Mouse (Mus musculus) hindbrain, embryonic 11.5 days (tissue): ENCODE measurements around the gene Mrpl53. TPM values are rescaled to one million over a fixed set of nuclear protein-coding genes. Genes with fewer than 3 reads are reported as not detected.

Experiments
- ATAC-seq: fragments of 200-750 bp; cut with Nextera tagmentation; 2 replicates; pipeline ENCODE4 v1.8.0; 2017; ENCODE audit warnings: mild to moderate bottlenecking, moderate TSS enrichment, moderate library complexity; ENCODE audit not compliant: low FRiP score
- DNase-seq: peaks from one replicate; pipeline ENCODE4 v3.0.0-alpha.2; 2015; ENCODE audit warnings: low spot score
- H3K27ac ChIP-seq: fragments of 300-500 bp; sonication (generic); 2 replicates; pipeline ENCODE4 v1.5.1; 2014; ENCODE audit warnings: mild to moderate bottlenecking, low read depth, low read length
- H3K27me3 ChIP-seq: fragments of 300-500 bp; sonication (generic); 2 replicates; pipeline ENCODE4 v1.6.1; 2014; ENCODE audit warnings: mild to moderate bottlenecking, low read length, moderate library complexity, mixed read lengths; ENCODE audit not compliant: control insufficient read depth, insufficient read depth
- H3K36me3 ChIP-seq: fragments of 300-500 bp; sonication (generic); 2 replicates; pipeline ENCODE4 v1.6.1; 2014; ENCODE audit warnings: mild to moderate bottlenecking, low read length, moderate library complexity, mixed read lengths; ENCODE audit not compliant: control insufficient read depth, insufficient read depth
- H3K4me1 ChIP-seq: fragments of 300-500 bp; sonication (generic); replicated peaks from 2 replicates; pipeline ENCODE4 v1.6.1; 2014; ENCODE audit warnings: low read length, mixed read lengths; ENCODE audit not compliant: control insufficient read depth, insufficient read depth
- H3K4me2 ChIP-seq: fragments of 300-500 bp; sonication (generic); replicated peaks from 2 replicates; pipeline ENCODE4 v1.6.1; 2014; ENCODE audit warnings: mild to moderate bottlenecking, low read depth, low read length
- H3K4me3 ChIP-seq: fragments of 300-500 bp; sonication (generic); 2 replicates; pipeline ENCODE4 v1.5.1; 2014; ENCODE audit warnings: low read depth, low read length
- H3K9ac ChIP-seq: fragments of 300-500 bp; sonication (generic); 2 replicates; pipeline ENCODE4 v1.6.1; 2014; ENCODE audit warnings: low read depth, low read length
- H3K9me3 ChIP-seq: fragments of 300-500 bp; sonication (generic); 2 replicates; pipeline ENCODE4 v1.6.1; 2016; ENCODE audit warnings: low read length; ENCODE audit not compliant: control insufficient read depth
- WGBS: fragments of 180-500 bp; shearing (Covaris S2); extraction: QIAGEN DNeasy Blood & Tissue Kit; methylation state at CpG from one replicate; pipeline ENCODE4 v1.1.7; 2014; 5-methylcytosine and 5-hydroxymethylcytosine counted together
- polyA plus RNA-seq: library from polyadenylated mRNA; unstranded; fragments of >200 nt; fragmentation: Nextera tagmentation; extraction: Ambion mirVana; gene quantifications from 2 replicates; pipeline ENCODE4 v1.2.1, GENCODE M21; 2014

The Mrpl53 gene
- polyA plus RNA-seq = 127 TPM in 2 replicates

DNA sequence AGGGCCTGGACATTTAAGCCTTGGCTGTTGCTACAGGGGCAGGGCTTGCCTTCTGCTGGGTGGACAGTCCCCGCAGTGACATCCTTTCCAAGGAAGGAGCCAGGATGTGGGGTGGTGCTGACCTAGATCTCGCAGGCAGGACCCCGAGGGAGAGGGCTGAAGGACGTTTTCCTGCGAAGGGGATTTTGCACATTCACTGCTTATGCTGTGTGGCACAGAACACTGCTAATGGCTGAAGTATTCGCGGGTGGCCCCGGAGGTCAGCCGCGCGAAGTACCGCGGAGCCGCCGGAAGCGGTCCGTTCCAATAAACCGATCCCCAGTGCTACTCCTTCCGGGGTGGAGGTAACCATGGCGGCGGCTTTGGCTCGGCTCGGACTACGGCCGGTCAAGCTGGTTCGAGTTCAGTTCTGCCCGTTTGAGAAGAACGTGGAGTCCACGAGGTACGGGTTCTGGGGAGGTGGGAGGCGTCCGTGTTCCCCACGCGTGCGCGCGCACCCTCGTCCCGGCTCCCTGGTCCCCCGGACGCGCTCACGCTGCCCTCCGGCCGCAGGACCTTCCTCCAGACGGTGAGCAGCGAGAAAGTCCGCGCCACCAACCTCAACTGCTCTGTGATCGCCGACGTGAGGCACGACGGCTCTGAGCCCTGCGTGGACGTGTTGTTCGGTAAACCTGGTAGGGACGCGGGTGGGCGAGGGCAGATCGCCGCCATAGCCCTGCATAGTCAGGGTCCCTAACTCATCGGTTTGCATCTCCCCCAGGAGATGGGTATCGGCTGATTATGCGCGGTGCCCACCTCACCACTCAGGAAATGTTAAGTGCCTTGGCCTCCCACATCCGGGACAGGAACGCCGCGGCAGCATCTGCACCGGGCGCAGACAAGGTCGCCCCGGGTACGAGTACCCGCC is at the start of gene Mrpl53:
TSS of gene Mrpl53 (plus strand) at position 279 of the 907 bp plus-strand sequence.
- Histone ChIP-seq H3K4me3 (peak within 1 kb of the TSS; percentile 94), H3K27ac (peak within 1 kb of the TSS; percentile 74), H3K27me3 (no peaks in the 10 kb centered on the region), H3K36me3 (no peaks in the 10 kb centered on the region), H3K4me1 (peaks cover 5% of the 10 kb centered on the region; the same call in 1 of the 2 replicates), H3K9ac (peak within 1 kb of the TSS; percentile 90), H3K4me2 (peak within 1 kb of the TSS; percentile 87), H3K9me3 (no peaks in the 10 kb centered on the region)
- peak; percentile 89 for ATAC-seq
- peak; percentile 88 for DNase-seq
- under 1% methylated on average over 76 of the region's 76 CpGs for WGBS

DNA sequence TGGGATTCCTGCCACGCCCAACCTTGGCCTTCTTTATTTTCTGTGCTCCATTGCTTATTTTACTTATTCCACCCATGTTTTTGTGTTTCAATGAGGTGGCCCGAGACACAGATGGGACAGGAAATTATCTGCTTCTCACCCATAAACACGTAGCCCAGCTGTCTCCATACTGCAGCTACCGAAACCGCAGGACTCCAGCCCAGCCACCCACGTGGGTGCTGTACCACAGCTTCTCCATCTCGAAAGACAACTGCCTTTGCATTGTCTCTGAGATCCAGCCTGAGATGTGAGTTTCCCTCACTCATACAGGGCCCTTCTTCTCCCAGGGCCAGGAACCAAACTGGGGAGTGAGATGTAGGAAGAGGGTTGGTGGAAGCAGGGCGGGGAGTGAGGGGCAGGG is 42.8 kb upstream of the Mrpl53 start:
- H3K4me3 ChIP-seq = no peak overlapping the region
- H3K36me3 ChIP-seq = no peaks in the 10 kb centered on the region
- ATAC-seq (no peak), DNase-seq (no peak)
- no peak overlapping the region for H3K27ac ChIP-seq
- H3K4me2 ChIP-seq = no peak overlapping the region
- H3K27me3 ChIP-seq = peaks cover 89% of the 10 kb centered on the region
- 44% methylated on average over 8 of the region's 8 CpGs for WGBS
- H3K9me3 ChIP-seq = no peaks in the 10 kb centered on the region
- peaks cover 7% of the 10 kb centered on the region for H3K4me1 ChIP-seq
- H3K9ac ChIP-seq = no peak overlapping the region

DNA sequence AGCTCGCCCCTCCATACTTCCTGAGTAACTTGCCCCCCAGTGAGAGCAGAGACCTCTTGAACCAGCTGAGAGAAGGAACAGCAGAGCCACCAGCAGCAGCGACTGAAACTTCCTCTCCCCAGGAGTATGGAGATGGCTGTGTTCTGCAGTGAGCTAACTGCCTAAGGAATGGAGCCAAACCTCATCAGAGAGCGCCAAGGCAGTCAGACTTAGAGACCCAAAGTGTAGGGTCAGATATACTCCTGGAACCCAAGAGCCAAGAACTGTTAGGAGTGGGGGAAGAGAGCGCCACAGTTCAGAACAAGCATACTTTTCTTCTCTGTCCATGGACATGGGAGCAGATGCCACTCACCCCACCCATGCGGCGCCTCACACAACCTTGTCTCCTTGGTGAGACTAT is 42.4 kb upstream of the Mrpl53 start:
- WGBS = 30% methylated on average over 6 of the region's 6 CpGs
- no peaks in the 10 kb centered on the region for H3K36me3 ChIP-seq
- no peak overlapping the region for H3K4me3 ChIP-seq
- H3K9me3 ChIP-seq = no peaks in the 10 kb centered on the region
- no peak for DNase-seq
- peaks cover 10% of the 10 kb centered on the region for H3K4me1 ChIP-seq
- H3K9ac ChIP-seq = no peak overlapping the region
- ATAC-seq = no peak
- no peak overlapping the region for H3K27ac ChIP-seq
- no peak overlapping the region for H3K4me2 ChIP-seq
- peaks cover 93% of the 10 kb centered on the region for H3K27me3 ChIP-seq

DNA sequence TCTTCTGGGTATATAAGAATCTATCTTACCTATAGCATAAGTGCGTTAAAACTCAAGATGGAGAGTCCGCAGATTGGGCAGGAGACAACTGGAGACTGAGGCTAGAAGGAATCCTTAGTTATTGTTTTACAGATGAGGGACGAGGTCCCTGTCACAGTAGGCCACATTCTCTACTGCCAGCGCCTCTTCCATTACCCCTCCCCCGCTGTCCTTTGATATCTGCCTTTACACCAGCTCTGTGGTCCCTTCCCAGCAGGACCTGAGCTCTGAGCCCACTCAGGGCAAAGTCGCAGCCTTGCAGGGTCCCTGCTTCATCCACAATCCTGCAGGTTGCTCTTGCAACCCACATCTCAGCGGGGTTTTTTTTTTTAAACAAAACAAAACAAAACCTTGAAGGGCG is 40.6 kb upstream of the Mrpl53 start:
- DNase-seq = peak; percentile 38
- no peak overlapping the region for H3K9ac ChIP-seq
- WGBS = 3% methylated on average over 8 of the region's 8 CpGs

DNA sequence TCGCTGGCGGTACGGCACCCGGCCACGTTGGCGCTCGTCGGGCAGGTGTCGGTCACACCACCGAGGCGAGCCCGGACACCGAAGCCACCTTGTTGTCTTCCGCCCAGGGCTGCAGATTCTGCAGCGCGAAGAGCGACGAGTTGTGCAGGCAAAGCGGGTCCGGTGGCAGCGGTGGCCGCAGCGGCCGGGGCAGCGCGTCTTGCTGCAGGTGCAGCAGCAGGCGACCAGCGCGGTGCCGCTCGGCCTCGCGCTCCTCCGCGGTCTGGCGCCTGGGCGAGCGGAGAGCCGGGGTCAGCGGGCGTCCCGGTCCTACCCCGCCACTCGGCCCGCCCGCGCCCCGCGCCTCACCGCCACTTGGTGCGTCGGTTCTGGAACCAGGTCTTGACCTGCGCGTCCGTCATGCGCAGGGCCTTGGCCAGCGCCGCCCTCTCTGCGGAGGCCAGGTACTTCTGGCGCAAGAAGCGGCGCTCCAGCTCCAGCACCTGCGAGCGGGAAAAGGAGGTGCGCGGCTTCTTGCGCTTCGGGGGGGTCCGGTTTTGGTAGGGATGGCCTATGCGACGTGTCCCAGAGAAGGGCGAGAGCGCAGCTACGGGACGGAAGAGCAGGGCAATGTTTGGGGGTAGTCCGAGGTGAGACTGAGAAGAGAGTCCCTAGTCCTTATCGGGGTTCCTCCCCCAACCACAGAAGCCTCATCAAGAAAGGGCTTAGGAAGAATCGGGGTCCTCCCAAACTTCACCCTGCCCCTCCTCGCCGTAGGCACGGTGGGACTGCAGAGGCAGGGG is 39.9 kb upstream of the Mrpl53 start:
- no peak overlapping the region for H3K9ac ChIP-seq
- no peak overlapping the region for H3K27ac ChIP-seq
- ATAC-seq (no peak), DNase-seq (peak; percentile 63)
- no peaks in the 10 kb centered on the region for H3K9me3 ChIP-seq
- under 1% methylated on average over 81 of the region's 81 CpGs for WGBS
- 0 out of 2 replicates have a peak overlapping the region, but pooled peaks have one; percentile 2 for H3K4me2 ChIP-seq
- H3K4me3 ChIP-seq = peak overlapping the region; percentile 22
- H3K36me3 ChIP-seq = no peaks in the 10 kb centered on the region
- H3K4me1 ChIP-seq = peaks cover 10% of the 10 kb centered on the region
- H3K27me3 ChIP-seq = peaks cover 95% of the 10 kb centered on the region

More for the DNA sequence above, 40.6 kb upstream of the Mrpl53 start:
- Histone ChIP-seq H3K4me3 (peak overlapping the region; percentile 4; the same call in 1 of the 2 replicates), H3K27me3 (peaks cover 96% of the 10 kb centered on the region), H3K9me3 (no peaks in the 10 kb centered on the region), H3K36me3 (no peaks in the 10 kb centered on the region), H3K4me1 (peaks cover 10% of the 10 kb centered on the region), H3K27ac (no peak overlapping the region), H3K4me2 (no peak overlapping the region)
- ATAC-seq = no peak

DNA sequence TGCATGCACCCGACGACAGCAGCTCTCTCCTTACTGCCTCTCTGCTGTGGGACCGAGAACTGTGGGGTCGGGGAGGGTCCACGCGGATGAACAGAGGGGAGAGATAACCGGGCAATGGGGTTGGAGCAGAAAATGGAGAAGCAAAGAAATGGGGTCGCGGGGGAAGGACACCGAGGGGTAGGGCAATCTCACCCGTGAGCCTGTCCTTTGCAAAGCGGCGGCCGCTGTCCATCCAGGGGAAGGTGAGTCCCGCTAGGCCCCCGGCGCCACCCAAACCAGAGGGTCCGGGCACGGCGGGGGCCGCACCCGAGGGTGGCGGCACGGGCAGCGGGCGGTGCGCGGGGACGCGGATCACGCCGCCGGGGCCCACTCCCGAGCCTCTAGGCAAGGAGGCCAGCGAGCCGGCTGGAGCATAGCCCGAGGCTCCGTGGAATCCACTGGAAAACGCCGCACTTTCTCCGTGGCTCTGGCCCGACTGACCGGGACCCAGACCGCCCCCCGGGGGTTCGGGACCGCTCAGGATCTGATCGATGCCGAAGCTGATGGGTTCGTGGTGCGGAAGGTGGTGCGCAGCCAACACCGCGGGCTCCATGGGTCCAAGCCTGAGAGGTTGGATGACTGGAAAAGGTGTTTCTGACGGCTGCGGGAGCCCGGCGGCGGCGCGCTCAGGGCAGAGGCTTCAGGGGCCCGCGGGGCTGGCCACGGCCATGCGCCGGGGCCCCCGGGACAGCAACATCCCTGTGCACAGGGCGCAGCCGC is 39.2 kb upstream of the Mrpl53 start:
- Histone ChIP-seq H3K4me3 (peak overlapping the region; percentile 2; the same call in 1 of the 2 replicates), H3K9ac (no peak overlapping the region), H3K4me2 (0 out of 2 replicates have a peak overlapping the region, but pooled peaks have one; percentile 12), H3K4me1 (peaks cover 10% of the 10 kb centered on the region), H3K36me3 (no peaks in the 10 kb centered on the region), H3K9me3 (no peaks in the 10 kb centered on the region), H3K27me3 (peaks cover 96% of the 10 kb centered on the region), H3K27ac (no peak overlapping the region)
- no peak for ATAC-seq
- DNase-seq = peak; percentile 62
- WGBS = under 1% methylated on average over 65 of the region's 69 CpGs

DNA sequence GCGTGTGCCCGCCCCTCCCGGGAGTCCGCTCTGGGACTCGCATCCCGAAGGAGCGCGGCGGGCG is 38.8 kb upstream of the Mrpl53 start, which contains the start of gene Tlx2:
TSS of gene Tlx2 (minus strand) at position 47 of the 64 bp plus-strand sequence.
- Histone ChIP-seq H3K36me3 (no peaks in the 10 kb centered on the region), H3K9me3 (no peaks in the 10 kb centered on the region), H3K4me1 (peaks cover 10% of the 10 kb centered on the region), H3K4me3 (peak within 1 kb of the TSS; percentile 22; the same call in 1 of the 2 replicates), H3K27ac (no peak within 1 kb of the TSS), H3K27me3 (peaks cover 94% of the 10 kb centered on the region), H3K9ac (no peak within 1 kb of the TSS), H3K4me2 (0 out of 2 replicates have a peak within 1 kb of the TSS, but pooled peaks have one; percentile 12)
- ATAC-seq (no peak), DNase-seq (peak; percentile 69)
- 0% methylated on average over 4 of the region's 10 CpGs for WGBS
